Mouse (Mus musculus) thymus, adult 2 months (tissue): Measurements from ENCODE around the gene Nckap5.

Experiments used
- CTCF ChIP-seq: fragments of 200-500 bp; IDR thresholded peaks from 2 replicates; pipeline ENCODE4 v1.5.1; 2012; ENCODE audit warnings: mild to moderate bottlenecking, control low read depth, low read length, moderate library complexity, borderline replicate concordance; ENCODE audit not compliant: control insufficient read depth, poor library complexity, insufficient read depth; ENCODE audit errors: extremely low read depth
- POLR2A ChIP-seq: fragments of 200-500 bp; IDR thresholded peaks from 2 replicates; pipeline ENCODE4 v1.6.1; 2012; ENCODE audit warnings: mild to moderate bottlenecking, low read length, control low read depth, moderate library complexity; ENCODE audit not compliant: control insufficient read depth, poor library complexity, insufficient read depth; ENCODE audit errors: extremely low read depth

GRCm38 (mm10) chr1:126155816-126156215, 674.8 kb downstream of the Nckap5 start:
- no peak for TF ChIP-seq CTCF
- TF ChIP-seq POLR2A, result no peak
